Mouse (Mus musculus) hematopoietic multipotent progenitor cell, adult 10-12 weeks (in vitro differentiated cells): ENCODE data around the gene Gltp. TPM values are rescaled to one million over a fixed set of nuclear protein-coding genes. Genes with fewer than 3 reads are reported as not detected.

ENCODE experiments used
- polyA plus RNA-seq: library from polyadenylated mRNA; stranded (reverse); fragments of >175 nt; gene quantifications from 2 replicates; pipeline ENCODE4 v1.2.3, GENCODE M21; 2012; ENCODE audit warnings: low replicate concordance

Gltp gene
- polyA plus RNA-seq = 130 and 165 TPM in 2 replicates

GRCm38 (mm10) chr5:114690633-114691567, at the start of gene Gltp:
TSS of gene Gltp (minus strand) at chr5:114690984.

GRCm38 (mm10) chr5:114707265-114708068, 16.7 kb upstream of the Gltp start, which contains the start of gene Tchp:
TSS of gene Tchp (plus strand) at chr5:114707760.

GRCm38 (mm10) chr5:114658255-114658654, 32.5 kb downstream of the Gltp start, which contains the start of gene Trpv4:
TSS of gene Trpv4 (minus strand) at chr5:114658421.

Other genes with a start within 250 kb of the Gltp start
- gene Mmab, start 246.9 kb downstream of the Gltp start, polyA plus RNA-seq = 7.9 and 21.6 TPM in 2 replicates
- 16.9 and 33.9 TPM in 2 replicates for gene Mvk, start 246.7 kb downstream of the Gltp start, polyA plus RNA-seq
- gene Fam222a, start 123.0 kb downstream of the Gltp start, polyA plus RNA-seq = 13.4 and 20.8 TPM in 2 replicates
- gene Trpv4, start 32.6 kb downstream of the Gltp start, polyA plus RNA-seq = 1.7 and 2.4 TPM in 2 replicates
- 17.4 and 36.8 TPM in 2 replicates for gene Tchp, start 16.8 kb upstream of the Gltp start, polyA plus RNA-seq
- 305 and 353 TPM in 2 replicates for gene Ankrd13a, start 83.7 kb upstream of the Gltp start, polyA plus RNA-seq
- gene Git2, start 84.5 kb upstream of the Gltp start, polyA plus RNA-seq = 211 and 265 TPM in 2 replicates
- 83.2 and 99.6 TPM in 2 replicates for gene 1500011B03Rik, start 132.5 kb upstream of the Gltp start, polyA plus RNA-seq
- not detected in 2 replicates for gene 4930519G04Rik, start 162.7 kb upstream of the Gltp start, polyA plus RNA-seq
- gene Gm9936, start 167.7 kb upstream of the Gltp start, polyA plus RNA-seq = not detected in 2 replicates
- gene Oasl2, start 206.0 kb upstream of the Gltp start, polyA plus RNA-seq = 0.67 and 0.83 TPM in 2 replicates
- 23.9 and 25.0 TPM in 2 replicates for gene Oasl1, start 232.3 kb upstream of the Gltp start, polyA plus RNA-seq